Mouse (Mus musculus) sigmoid colon, adult 10 weeks (tissue): ENCODE results near the gene Olfr1148. TPM values are rescaled to one million over a fixed set of nuclear protein-coding genes. Genes with fewer than 3 reads are reported as not detected.

Experiments used
- polyA plus RNA-seq: library from polyadenylated mRNA; stranded (reverse); fragments of 350-450 nt; fragmentation: Illumina TruSeq; extraction: RNeasy Lipid Tissue Mini Kit (QIAGEN cat#74804); gene quantifications from one replicate; pipeline ENCODE4 v1.2.3, GENCODE M21; 2014; ENCODE audit warnings: low read depth, low replicate concordance

Gene Olfr1148
- polyA plus RNA-seq, result not detected

DNA sequence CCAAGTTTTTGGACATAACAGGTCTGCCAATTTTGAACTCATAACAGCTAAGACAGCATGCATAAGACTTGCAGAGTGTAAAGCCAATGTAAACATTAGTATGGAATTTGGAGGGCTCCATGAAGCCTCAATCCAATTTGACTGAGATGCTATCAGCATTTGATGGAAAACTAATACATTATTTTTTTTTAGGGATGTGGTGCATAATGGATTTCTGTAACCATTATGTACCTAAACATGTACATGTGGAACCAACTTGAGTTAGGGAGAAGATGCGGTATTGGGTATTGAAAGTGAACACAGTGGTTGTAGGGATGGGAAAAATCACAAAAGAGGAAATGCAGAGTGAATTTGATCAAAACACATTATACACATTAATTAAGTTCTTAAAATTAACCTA is at the start of gene Olfr1148:
Gene Olfr1148, plus strand, starts transcription at position 301 of the 400 bp plus-strand sequence.

DNA sequence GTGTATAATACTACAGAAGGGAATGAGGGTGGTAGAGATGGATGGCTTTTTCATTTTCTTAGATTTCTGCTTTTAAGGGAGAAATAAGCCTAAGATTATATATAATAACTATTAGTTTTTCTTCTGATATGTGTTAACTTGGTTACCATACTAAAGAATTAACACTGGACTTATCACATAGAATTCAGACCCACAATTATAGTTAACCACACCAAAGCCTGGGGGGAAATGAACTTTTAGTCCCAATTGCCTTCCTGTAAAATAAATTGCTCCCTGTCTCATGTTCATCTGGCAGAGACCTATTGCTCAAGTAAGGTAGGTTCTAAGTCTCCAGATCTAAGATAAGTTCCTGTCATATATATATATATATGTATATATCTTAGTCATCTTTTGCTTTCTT is 30.0 kb upstream of the Olfr1148 start, which contains the start of gene Olfr1143:
Gene Olfr1143, plus strand, starts transcription at position 301 of the 400 bp plus-strand sequence.

DNA sequence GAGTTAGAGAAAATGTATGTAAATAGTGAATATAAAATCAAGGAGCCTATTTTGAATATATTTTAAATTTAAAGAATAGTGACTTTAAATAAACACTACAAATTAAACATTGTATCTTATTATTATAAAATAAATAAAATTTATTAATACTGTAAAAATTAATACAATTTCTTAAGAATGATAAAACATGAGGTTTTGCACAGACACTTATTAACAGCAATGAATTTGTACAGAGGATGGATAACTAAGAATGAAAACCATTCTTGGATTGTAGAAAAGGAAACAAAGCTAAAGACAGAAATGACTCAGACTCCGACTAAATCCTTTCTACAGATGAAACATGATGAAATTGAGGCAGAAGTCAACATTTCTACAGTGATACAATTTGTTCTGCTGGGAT is 20.8 kb upstream of the Olfr1148 start, which contains the start of gene Olfr1145:
Gene Olfr1145, plus strand, starts transcription at position 301 of the 400 bp plus-strand sequence.

DNA sequence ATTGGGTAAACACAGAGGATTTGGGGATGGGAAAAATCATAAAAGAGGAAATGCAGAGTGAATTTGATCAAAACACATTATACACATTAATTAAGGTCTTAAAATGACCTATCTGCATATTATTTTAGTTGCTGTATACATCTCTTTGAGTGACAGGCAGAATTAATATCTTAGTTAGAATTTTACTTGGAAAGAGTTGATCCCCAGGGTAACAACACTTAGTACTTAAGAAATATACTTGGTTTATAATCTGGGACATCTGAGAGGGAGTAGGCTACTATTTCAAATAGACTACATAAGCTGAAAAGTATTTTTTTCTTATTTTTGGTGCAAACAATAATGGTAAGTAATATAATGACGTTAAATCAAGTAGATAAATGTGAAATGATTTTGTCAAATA is 13.4 kb downstream of the Olfr1148 start, which contains the start of gene Olfr1150-ps1:
Gene Olfr1150-ps1, plus strand, starts transcription at position 301 of the 400 bp plus-strand sequence.

DNA sequence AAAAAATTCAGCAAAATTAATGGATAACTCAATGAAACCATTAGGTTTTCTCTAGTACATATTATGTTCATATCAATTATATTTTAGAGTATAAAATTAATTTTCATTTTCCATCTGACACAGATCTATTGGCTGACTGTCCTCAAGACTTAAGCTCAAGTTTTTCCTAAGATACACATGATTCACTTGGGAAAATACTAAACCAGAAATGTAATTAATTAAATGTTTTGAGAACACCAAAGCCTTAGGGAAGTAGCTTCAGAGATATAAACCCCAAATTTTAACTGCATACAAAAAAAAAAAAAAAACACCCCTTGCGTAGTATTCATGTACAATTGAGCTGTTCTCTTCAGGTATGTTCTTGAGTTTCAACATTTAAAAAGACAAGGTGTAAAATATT is 25.2 kb downstream of the Olfr1148 start, which contains the start of gene Olfr1151:
Gene Olfr1151, plus strand, starts transcription at position 301 of the 400 bp plus-strand sequence.

DNA sequence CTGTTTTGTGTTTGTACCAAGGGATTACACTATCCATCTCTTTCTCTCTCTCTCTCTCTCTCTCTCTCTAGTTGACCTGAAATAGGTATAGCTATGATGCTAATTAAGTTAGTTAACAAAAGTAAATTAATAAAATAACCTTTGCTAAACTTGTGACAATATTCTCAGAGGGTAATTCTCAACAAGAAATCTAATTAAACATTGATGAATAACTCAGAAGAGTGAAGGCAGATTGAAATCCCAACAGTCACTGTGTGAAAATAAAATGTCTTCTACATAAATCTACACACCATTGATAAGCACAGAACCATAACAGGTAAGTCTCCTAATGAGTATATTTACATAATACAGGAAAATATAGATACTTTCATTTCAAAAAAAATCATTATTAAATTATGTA is 35.9 kb downstream of the Olfr1148 start, which contains the start of gene Olfr1152:
Gene Olfr1152, plus strand, starts transcription at position 301 of the 400 bp plus-strand sequence.

Other genes with a start within 250 kb of the Olfr1148 start
- gene Olfr1130, start 224.3 kb upstream of the Olfr1148 start, polyA plus RNA-seq, result not detected
- gene Olfr1131, start 203.4 kb upstream of the Olfr1148 start, polyA plus RNA-seq, result not detected
- not detected for gene Olfr1132, start 193.0 kb upstream of the Olfr1148 start, polyA plus RNA-seq
- not detected for gene Olfr1133, start 183.2 kb upstream of the Olfr1148 start, polyA plus RNA-seq
- gene Olfr1134, start 172.1 kb upstream of the Olfr1148 start, polyA plus RNA-seq, result not detected
- not detected for gene Olfr1135, start 156.9 kb upstream of the Olfr1148 start, polyA plus RNA-seq
- gene Olfr1136, start 136.6 kb upstream of the Olfr1148 start, polyA plus RNA-seq, result not detected
- not detected for gene Olfr1137, start 117.4 kb upstream of the Olfr1148 start, polyA plus RNA-seq
- not detected for gene Olfr1138, start 90.6 kb upstream of the Olfr1148 start, polyA plus RNA-seq
- not detected for gene Olfr1140, start 86.8 kb upstream of the Olfr1148 start, polyA plus RNA-seq
- not detected for gene Olfr1141, start 76.5 kb upstream of the Olfr1148 start, polyA plus RNA-seq
- gene Olfr152, start 51.0 kb upstream of the Olfr1148 start, polyA plus RNA-seq, result not detected
- gene Olfr1143, start 29.9 kb upstream of the Olfr1148 start, polyA plus RNA-seq, result not detected
- not detected for gene Olfr1145, start 20.7 kb upstream of the Olfr1148 start, polyA plus RNA-seq
- gene Olfr1150-ps1, start 13.5 kb downstream of the Olfr1148 start, polyA plus RNA-seq, result not detected
- gene Olfr1151, start 25.3 kb downstream of the Olfr1148 start, polyA plus RNA-seq, result not detected
- not detected for gene Olfr1152, start 36.0 kb downstream of the Olfr1148 start, polyA plus RNA-seq
- gene Olfr1153, start 64.4 kb downstream of the Olfr1148 start, polyA plus RNA-seq, result not detected
- gene Olfr1154, start 74.6 kb downstream of the Olfr1148 start, polyA plus RNA-seq, result not detected
- gene Olfr1155, start 114.6 kb downstream of the Olfr1148 start, polyA plus RNA-seq, result not detected
- not detected for gene Olfr1156, start 122.6 kb downstream of the Olfr1148 start, polyA plus RNA-seq
- not detected for gene Olfr1157, start 137.8 kb downstream of the Olfr1148 start, polyA plus RNA-seq
- gene Olfr74, start 144.1 kb downstream of the Olfr1148 start, polyA plus RNA-seq, result not detected
- gene Olfr1158, start 159.6 kb downstream of the Olfr1148 start, polyA plus RNA-seq, result not detected
- gene Olfr1160, start 177.7 kb downstream of the Olfr1148 start, polyA plus RNA-seq, result not detected
- not detected for gene Olfr1161, start 192.2 kb downstream of the Olfr1148 start, polyA plus RNA-seq
- not detected for gene Olfr73, start 207.2 kb downstream of the Olfr1148 start, polyA plus RNA-seq
- gene Olfr1162, start 220.6 kb downstream of the Olfr1148 start, polyA plus RNA-seq, result not detected
- not detected for gene Olfr1163, start 241.3 kb downstream of the Olfr1148 start, polyA plus RNA-seq